ENCODE assay signal across 18 mouse cellular contexts in genomic region chr1:162240720-162241119, GRCm38 (mm10).
DNase-seq lines count a peak whose midpoint lies in the region; ATAC-seq and TF ChIP-seq lines count a peak whose summit lies in the region.
"Had no signal": no experiment of that assay in that cellular context is flagged by ENCODE, and none has a peak within 500 bp of the region (broad histone marks: within the 10 kb centered on the region; RNA-seq: fewer than 3 reads in every experiment).

No protein-coding gene starts in this region.

- ATAC-seq in kidney, embryonic 15.5 days (replicated peaks; ENCODE audit: low FRiP score): no peak
- peak; percentile 58 for ATAC-seq in lung, postnatal 0 days
- ATAC-seq: liver, embryonic 12.5 days; midbrain, embryonic 13.5 days had no signal

- no peaks in the 10 kb centered on the region for H3K27me3 ChIP-seq in kidney, embryonic 15.5 days
- H3K27me3 ChIP-seq in lung, postnatal 0 days (replicated peaks; ENCODE audit: insufficient read depth, low read length): no peaks in the 10 kb centered on the region
- H3K27me3 ChIP-seq: hindbrain, embryonic 15.5 days; liver, embryonic 12.5 days; megakaryocyte, embryonic 14.5 days; midbrain, embryonic 13.5 days had no signal

- H3K4me2 ChIP-seq in kidney, embryonic 15.5 days: no peak overlapping the region
- H3K4me2 ChIP-seq in lung, postnatal 0 days (replicated peaks; ENCODE audit: low read depth, low read length): no peak overlapping the region
- H3K4me2 ChIP-seq: hindbrain, embryonic 15.5 days; liver, embryonic 12.5 days; lung, embryonic 14.5 days; midbrain, embryonic 13.5 days had no signal

- peak; percentile 89 for TF ChIP-seq EP300 in lung, postnatal 0 days (IDR thresholded peaks at IDR 0.05)

- no peak for TF ChIP-seq CTCF in lung, postnatal 0 days (IDR thresholded peaks at IDR 0.05)
- TF ChIP-seq CTCF in lung, adult 2 months (IDR thresholded peaks at IDR 0.05; ENCODE audit: insufficient read depth, low read length): no peak

- H3K27ac ChIP-seq in kidney, embryonic 15.5 days: 0 out of 2 replicates have a peak overlapping the region, but pooled peaks have one; percentile 43
- H3K27ac ChIP-seq in lung, postnatal 0 days (ENCODE audit: low read length): no peak overlapping the region
- H3K27ac ChIP-seq: heart, embryonic 10.5 days; hindbrain, embryonic 15.5 days; liver, embryonic 12.5 days; midbrain, embryonic 13.5 days had no signal

- no peak overlapping the region for H3K4me3 ChIP-seq in kidney, embryonic 15.5 days (replicated peaks)
- no peak overlapping the region for H3K4me3 ChIP-seq in lung, postnatal 0 days (ENCODE audit: low read depth, low read length)
- no peak overlapping the region for H3K4me3 ChIP-seq in lung, adult 2 months (replicated peaks; ENCODE audit: extremely low read depth, low read depth, low read length)
- H3K4me3 ChIP-seq: heart, embryonic 10.5 days; hindbrain, embryonic 15.5 days; liver, embryonic 12.5 days; megakaryocyte, embryonic 14.5 days; midbrain, embryonic 13.5 days had no signal

- H3K36me3 ChIP-seq in kidney, embryonic 15.5 days: no peaks in the 10 kb centered on the region
- H3K36me3 ChIP-seq in lung, postnatal 0 days (ENCODE audit: insufficient read depth, low read length): no peaks in the 10 kb centered on the region
- H3K36me3 ChIP-seq: heart, embryonic 10.5 days; hindbrain, embryonic 15.5 days; liver, embryonic 12.5 days; midbrain, embryonic 13.5 days had no signal

- peaks cover 32% of the 10 kb centered on the region for H3K4me1 ChIP-seq in kidney, embryonic 15.5 days
- no peaks in the 10 kb centered on the region for H3K4me1 ChIP-seq in lung, postnatal 0 days (ENCODE audit: insufficient read depth, low read depth, low read length)
- H3K4me1 ChIP-seq in lung, adult 2 months (ENCODE audit: control insufficient read depth, insufficient read depth, low read length): no peaks in the 10 kb centered on the region
- H3K4me1 ChIP-seq: hindbrain, embryonic 15.5 days; liver, embryonic 12.5 days had no signal

- H3K9ac ChIP-seq in kidney, embryonic 15.5 days: no peak overlapping the region
- H3K9ac ChIP-seq in lung, postnatal 0 days (replicated peaks; ENCODE audit: low read depth): no peak overlapping the region
- H3K9ac ChIP-seq: hindbrain, embryonic 15.5 days; liver, embryonic 12.5 days; lung, embryonic 14.5 days; midbrain, embryonic 13.5 days had no signal

- no peaks in the 10 kb centered on the region for H3K9me3 ChIP-seq in kidney, embryonic 15.5 days (replicated peaks)
- no peaks in the 10 kb centered on the region for H3K9me3 ChIP-seq in lung, postnatal 0 days (ENCODE audit: low read length)
- H3K9me3 ChIP-seq: heart, embryonic 10.5 days; hindbrain, embryonic 15.5 days; liver, embryonic 12.5 days; megakaryocyte, embryonic 14.5 days; midbrain, embryonic 13.5 days had no signal

- TF ChIP-seq POLR2A in lung, adult 2 months (IDR thresholded peaks at IDR 0.05; ENCODE audit: borderline replicate concordance, extremely low read depth, low read depth, low read length): no peak

- WGBS in kidney, embryonic 15.5 days: 75% methylated on average over 4 of the region's 4 CpGs
- 57% methylated on average over 4 of the region's 4 CpGs for WGBS in lung, postnatal 0 days
- 67% methylated on average over 4 of the region's 4 CpGs for WGBS in lung, adult 2 months

- DNase-seq in adrenal gland, adult 2 months: peak; percentile 11
- no peak for DNase-seq in adrenal gland, adult 18-20 months (ENCODE audit: low spot score in 2 of 2)
- DNase-seq in kidney, adult 11 months: no peak
- peak; percentile 64 for DNase-seq in lung, postnatal 0 days (ENCODE audit: low spot score)
- no peak for DNase-seq in lung, adult 2 months
- DNase-seq in frontal cortex, postnatal 36 days (ENCODE audit: low spot score in 2 of 2): no peak
- no peak for DNase-seq in thymus, postnatal 36 days
- DNase-seq: cerebellum, adult 11-12 months; cerebellum, postnatal 10 days; lung, embryonic 14.5 days; lung, postnatal 36 days; thymus, adult 2 months had no signal

Comparison
In these comparisons a context has a peak if more than half of its experiments do, and no peak if none do; other contexts are left out.
1. DNase-seq: peak in adrenal gland, adult 2 months (single experiment) and lung, postnatal 0 days (single experiment); none in adrenal gland, adult 18-20 months (0 of 2), kidney, adult 11 months (single experiment), lung, adult 2 months (single experiment), frontal cortex, postnatal 36 days (0 of 2) and thymus, postnatal 36 days (0 of 2).